Mouse (Mus musculus): ENCODE data around the gene Col5a1. TPM values are rescaled to one million over a fixed set of nuclear protein-coding genes. Genes with fewer than 3 reads are reported as not detected.

The Col5a1 gene
- polyA plus RNA-seq, 1 experiment, result 3.8 TPM

DNA sequence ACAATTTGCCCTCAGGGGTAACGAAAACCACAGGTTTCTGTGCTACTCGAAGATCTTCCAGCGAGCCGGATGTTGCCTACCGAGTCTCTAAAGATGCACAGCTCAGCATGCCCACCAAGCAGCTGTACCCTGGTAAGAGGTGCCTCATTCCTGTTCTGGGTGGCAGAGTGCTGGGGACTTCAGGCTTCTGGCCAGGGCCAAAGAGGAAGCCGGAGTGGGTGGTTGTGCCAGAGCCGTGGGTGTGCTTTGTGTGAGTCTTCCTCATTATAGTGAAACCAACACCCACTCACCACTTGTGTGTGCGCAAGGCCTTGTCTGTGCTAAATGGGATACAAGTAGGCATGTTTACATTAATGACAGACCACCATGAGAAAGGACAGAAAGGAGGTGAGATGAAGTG lies 35.8 kb downstream of the Col5a1 start:
- Histone ChIP-seq H3K36me3 (ENCODE audit: control insufficient read depth, insufficient read depth, low read length) (no peaks in the 10 kb centered on the region), H3K4me1 (replicated peaks; ENCODE audit: control insufficient read depth, insufficient read depth, low read length) (no peaks in the 10 kb centered on the region), H3K27me3 (ENCODE audit: control insufficient read depth, insufficient read depth, low read length) (no peaks in the 10 kb centered on the region), H3K27ac (ENCODE audit: control insufficient read depth, insufficient read depth, low read length) (no peak overlapping the region), H3K4me3 (ENCODE audit: control insufficient read depth, insufficient read depth, low read length) (no peak overlapping the region)
- no peak for DNase-seq
- 29% methylated on average over 8 of the region's 8 CpGs for WGBS
- TF ChIP-seq POLR2A (IDR thresholded peaks at IDR 0.05; ENCODE audit: control insufficient read depth, extremely low read depth, insufficient read depth, low read length, poor library complexity), result no peak
- no peak for TF ChIP-seq CTCF (IDR thresholded peaks at IDR 0.05; ENCODE audit: borderline replicate concordance, control insufficient read depth, extremely low read depth, insufficient read depth, low read length, poor library complexity)

DNA sequence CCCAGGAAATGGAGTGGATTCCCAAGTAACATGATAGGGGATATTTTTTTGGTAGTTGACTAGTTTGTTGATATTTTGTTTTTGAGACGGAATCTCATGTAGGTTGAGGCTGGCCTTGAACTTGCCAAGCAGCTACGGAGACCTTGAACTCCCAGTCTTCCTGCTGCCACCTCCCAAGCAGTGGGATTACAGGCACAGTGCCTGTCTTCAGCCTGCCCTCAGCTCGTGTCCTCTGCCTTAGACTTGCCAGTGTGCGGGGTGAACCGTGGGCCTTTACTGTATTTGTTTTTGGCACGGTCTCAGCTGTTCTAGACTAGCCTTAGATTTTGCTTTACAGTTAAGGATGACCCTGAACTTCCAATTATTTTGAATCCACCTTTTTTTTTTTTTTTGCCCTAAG lies 37.5 kb downstream of the Col5a1 start:
- Histone ChIP-seq H3K4me1 (replicated peaks; ENCODE audit: control insufficient read depth, insufficient read depth, low read length) (no peaks in the 10 kb centered on the region), H3K27me3 (ENCODE audit: control insufficient read depth, insufficient read depth, low read length) (no peaks in the 10 kb centered on the region), H3K36me3 (ENCODE audit: control insufficient read depth, insufficient read depth, low read length) (no peaks in the 10 kb centered on the region), H3K4me3 (ENCODE audit: control insufficient read depth, insufficient read depth, low read length) (no peak overlapping the region), H3K27ac (ENCODE audit: control insufficient read depth, insufficient read depth, low read length) (no peak overlapping the region)
- DNase-seq, result no peak
- 95% methylated on average over 6 of the region's 6 CpGs for WGBS
- TF ChIP-seq POLR2A (IDR thresholded peaks at IDR 0.05; ENCODE audit: control insufficient read depth, extremely low read depth, insufficient read depth, low read length, poor library complexity), result no peak
- TF ChIP-seq CTCF (IDR thresholded peaks at IDR 0.05; ENCODE audit: borderline replicate concordance, control insufficient read depth, extremely low read depth, insufficient read depth, low read length, poor library complexity), result no peak

DNA sequence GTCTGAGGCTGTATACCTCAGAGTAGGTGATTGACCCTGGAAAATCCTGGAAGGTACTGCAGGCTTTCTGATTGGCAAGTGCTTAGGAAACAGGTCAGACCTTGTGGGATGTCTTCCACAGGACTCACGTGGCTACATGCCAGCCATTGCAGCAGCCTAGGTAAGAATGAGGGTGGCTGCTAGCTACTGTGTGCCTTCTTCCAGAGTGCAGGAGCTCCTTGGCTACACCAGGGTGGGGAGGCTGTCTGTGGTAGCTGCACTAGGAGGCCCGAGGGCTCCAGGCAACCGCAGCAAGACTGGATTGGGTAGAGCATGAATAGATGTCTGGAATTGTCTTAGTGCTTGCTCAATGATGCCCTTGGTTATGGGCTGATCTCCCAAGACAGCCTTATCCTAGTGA lies 38.2 kb downstream of the Col5a1 start:
- no peak for DNase-seq
- H3K27me3 ChIP-seq (ENCODE audit: control insufficient read depth, insufficient read depth, low read length), result no peaks in the 10 kb centered on the region
- no peaks in the 10 kb centered on the region for H3K4me1 ChIP-seq (replicated peaks; ENCODE audit: control insufficient read depth, insufficient read depth, low read length)
- no peak overlapping the region for H3K27ac ChIP-seq (ENCODE audit: control insufficient read depth, insufficient read depth, low read length)
- no peak overlapping the region for H3K4me3 ChIP-seq (ENCODE audit: control insufficient read depth, insufficient read depth, low read length)
- WGBS, result 96% methylated on average over 3 of the region's 3 CpGs
- no peaks in the 10 kb centered on the region for H3K36me3 ChIP-seq (ENCODE audit: control insufficient read depth, insufficient read depth, low read length)
- TF ChIP-seq CTCF (IDR thresholded peaks at IDR 0.05; ENCODE audit: borderline replicate concordance, control insufficient read depth, extremely low read depth, insufficient read depth, low read length, poor library complexity) (no peak), POLR2A (IDR thresholded peaks at IDR 0.05; ENCODE audit: control insufficient read depth, extremely low read depth, insufficient read depth, low read length, poor library complexity) (no peak)

DNA sequence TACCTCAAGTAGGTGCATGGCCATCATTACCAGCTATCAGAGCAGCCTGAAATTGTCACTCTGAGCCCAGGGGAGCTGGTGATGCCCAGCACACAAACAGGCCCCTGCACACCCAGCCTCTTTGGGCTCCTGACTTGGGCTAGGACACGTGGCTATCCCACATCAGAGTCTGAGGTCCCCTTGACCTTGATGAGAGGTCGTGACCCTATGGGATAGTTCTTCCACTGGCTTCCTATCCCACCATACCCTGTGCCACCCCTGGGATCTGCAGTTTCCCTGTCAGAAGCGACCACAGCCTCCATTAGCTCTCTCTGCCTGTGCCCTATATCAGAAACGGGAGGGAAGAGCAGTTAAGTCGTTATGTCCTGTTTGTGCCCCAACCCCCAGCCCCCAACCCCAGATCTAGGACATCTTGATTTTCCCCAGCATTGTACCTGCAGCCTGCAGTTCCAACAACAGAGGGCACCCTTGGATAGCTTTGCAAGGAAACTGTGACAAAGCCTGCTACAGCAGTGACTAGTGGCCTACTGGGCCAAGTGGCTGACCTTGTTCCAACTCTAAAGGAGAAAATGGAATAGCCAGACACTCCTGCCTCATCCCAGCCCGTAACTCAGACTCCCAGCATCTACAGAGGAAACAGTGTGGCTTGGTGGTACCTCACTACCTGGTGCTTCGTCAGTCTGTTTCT lies 40.4 kb downstream of the Col5a1 start:
- DNase-seq, result no peak
- no peak overlapping the region for H3K27ac ChIP-seq (ENCODE audit: control insufficient read depth, insufficient read depth, low read length)
- H3K27me3 ChIP-seq (ENCODE audit: control insufficient read depth, insufficient read depth, low read length), result no peaks in the 10 kb centered on the region
- no peaks in the 10 kb centered on the region for H3K4me1 ChIP-seq (replicated peaks; ENCODE audit: control insufficient read depth, insufficient read depth, low read length)
- H3K36me3 ChIP-seq (ENCODE audit: control insufficient read depth, insufficient read depth, low read length), result no peaks in the 10 kb centered on the region
- H3K4me3 ChIP-seq (ENCODE audit: control insufficient read depth, insufficient read depth, low read length), result no peak overlapping the region
- WGBS, result 58% methylated on average over 7 of the region's 7 CpGs
- TF ChIP-seq CTCF (IDR thresholded peaks at IDR 0.05; ENCODE audit: borderline replicate concordance, control insufficient read depth, extremely low read depth, insufficient read depth, low read length, poor library complexity), result no peak
- TF ChIP-seq POLR2A (IDR thresholded peaks at IDR 0.05; ENCODE audit: control insufficient read depth, extremely low read depth, insufficient read depth, low read length, poor library complexity), result no peak

DNA sequence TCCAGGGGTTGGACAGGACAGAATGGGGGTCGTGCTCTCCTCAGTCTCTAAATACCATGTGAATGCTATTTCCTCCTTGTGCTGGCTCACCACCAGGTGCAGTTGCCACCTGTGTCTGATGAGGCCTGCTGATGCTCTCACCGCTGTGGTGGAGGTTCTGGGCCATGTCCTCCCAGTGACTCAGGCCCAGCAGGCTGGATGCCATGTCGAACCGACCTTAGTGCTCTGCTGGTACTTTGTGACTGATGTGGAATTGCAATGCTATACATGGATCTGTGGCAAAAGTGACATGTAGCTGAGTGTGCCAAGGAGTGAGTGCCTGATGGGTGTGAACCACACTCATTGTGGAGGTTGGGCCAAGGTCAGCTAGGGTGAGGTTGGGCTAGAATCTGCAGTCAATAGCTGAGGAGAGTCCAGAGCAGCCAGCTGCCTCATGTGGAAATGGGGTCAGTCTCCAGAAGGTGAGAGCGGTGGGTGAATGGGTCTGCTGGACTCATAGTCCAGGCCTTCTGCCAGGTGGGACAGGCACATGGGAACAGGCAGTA lies 44.3 kb downstream of the Col5a1 start:
- Histone ChIP-seq H3K4me3 (ENCODE audit: control insufficient read depth, insufficient read depth, low read length) (no peak overlapping the region), H3K4me1 (replicated peaks; ENCODE audit: control insufficient read depth, insufficient read depth, low read length) (0 out of 2 replicates have a peak, but pooled peaks cover 3% of the 10 kb centered on the region), H3K27me3 (ENCODE audit: control insufficient read depth, insufficient read depth, low read length) (no peaks in the 10 kb centered on the region), H3K36me3 (ENCODE audit: control insufficient read depth, insufficient read depth, low read length) (no peaks in the 10 kb centered on the region), H3K27ac (ENCODE audit: control insufficient read depth, insufficient read depth, low read length) (no peak overlapping the region)
- WGBS, result 85% methylated on average over 5 of the region's 5 CpGs
- DNase-seq, result no peak
- TF ChIP-seq CTCF (IDR thresholded peaks at IDR 0.05; ENCODE audit: borderline replicate concordance, control insufficient read depth, extremely low read depth, insufficient read depth, low read length, poor library complexity), result no peak
- no peak for TF ChIP-seq POLR2A (IDR thresholded peaks at IDR 0.05; ENCODE audit: control insufficient read depth, extremely low read depth, insufficient read depth, low read length, poor library complexity)

DNA sequence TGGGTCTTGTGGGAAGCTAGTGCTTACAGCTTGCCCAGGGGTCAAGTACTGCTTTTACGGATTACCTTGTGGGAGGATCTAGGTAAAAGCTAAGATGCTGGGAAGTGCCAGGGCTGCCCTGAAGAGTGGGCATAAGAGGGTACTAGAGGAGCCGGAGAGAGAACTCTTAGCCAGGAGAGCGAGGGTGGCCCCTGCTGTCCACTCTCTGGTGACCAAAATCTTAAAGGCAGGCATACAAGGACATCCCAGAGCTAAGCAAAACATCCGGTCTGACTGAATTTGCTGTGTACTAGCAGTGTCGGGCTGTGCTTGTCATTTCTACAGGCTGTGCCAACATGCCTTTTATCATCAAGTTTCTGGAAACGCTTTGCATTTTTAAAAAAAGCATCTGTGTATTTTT lies 44.9 kb downstream of the Col5a1 start:
- TF ChIP-seq CTCF (IDR thresholded peaks at IDR 0.05; ENCODE audit: borderline replicate concordance, control insufficient read depth, extremely low read depth, insufficient read depth, low read length, poor library complexity) (no peak), POLR2A (IDR thresholded peaks at IDR 0.05; ENCODE audit: control insufficient read depth, extremely low read depth, insufficient read depth, low read length, poor library complexity) (no peak)
- DNase-seq, result no peak
- H3K4me1 ChIP-seq (replicated peaks; ENCODE audit: control insufficient read depth, insufficient read depth, low read length), result 0 out of 2 replicates have a peak, but pooled peaks cover 3% of the 10 kb centered on the region
- H3K27ac ChIP-seq (ENCODE audit: control insufficient read depth, insufficient read depth, low read length), result no peak overlapping the region
- no peaks in the 10 kb centered on the region for H3K27me3 ChIP-seq (ENCODE audit: control insufficient read depth, insufficient read depth, low read length)
- no peaks in the 10 kb centered on the region for H3K36me3 ChIP-seq (ENCODE audit: control insufficient read depth, insufficient read depth, low read length)
- H3K4me3 ChIP-seq (ENCODE audit: control insufficient read depth, insufficient read depth, low read length), result no peak overlapping the region
- WGBS, result 94% methylated on average over 6 of the region's 6 CpGs

All from thymus, adult 2 months (tissue).